Comparison of ENCODE assay signal across 8 mouse cellular contexts in genomic region chr1:192069971-192070591, GRCm38 (mm10). TPM values are rescaled to one million over a fixed set of nuclear protein-coding genes. Genes with fewer than 3 reads are reported as not detected.
DNase-seq lines count a peak whose midpoint lies in the region; ATAC-seq and TF ChIP-seq lines count a peak whose summit lies in the region.

No protein-coding gene starts in this region.

- no peaks in the 10 kb centered on the region for H3K9me3 ChIP-seq in kidney, postnatal 0 days (replicated peaks; ENCODE audit: low read length)

- H3K36me3 ChIP-seq in kidney, postnatal 0 days (ENCODE audit: insufficient read depth, low read length), result peaks cover 24% of the 10 kb centered on the region; the same call in 1 of the 2 replicates

- H3K4me3 ChIP-seq in layer of hippocampus, adult 2 months, result peak overlapping the region; percentile 10; the same call in 1 of the 2 replicates
- peak overlapping the region; percentile 12; the same call in 1 of the 2 replicates for H3K4me3 ChIP-seq in bone marrow macrophage, adult 2 months (ENCODE audit: insufficient read depth, low read length)
- H3K4me3 ChIP-seq in kidney, postnatal 0 days (replicated peaks; ENCODE audit: low read depth, low read length), result peak overlapping the region; percentile 11; the same call in 1 of the 2 replicates

- H3K9ac ChIP-seq in kidney, postnatal 0 days (ENCODE audit: low read depth, low read length), result peak overlapping the region; percentile 42; the same call in 1 of the 2 replicates

- DNase-seq in layer of hippocampus, adult 2 months (ENCODE audit: low spot score in 2 of 2), result peak; percentile 20 to 23
- DNase-seq in layer of hippocampus, adult 9-11 months, result no peak
- peak; percentile 69 for DNase-seq in kidney, postnatal 0 days (ENCODE audit: low spot score)
- no peak for DNase-seq in thymus, postnatal 25 days
- no peak for DNase-seq in embryo, embryonic 10 days (ENCODE audit: low spot score)

- H3K27me3 ChIP-seq in kidney, postnatal 0 days (ENCODE audit: insufficient read depth, low read length), result no peaks in the 10 kb centered on the region

- TF ChIP-seq POLR2A in bone marrow macrophage, adult 2 months (IDR thresholded peaks at IDR 0.05; ENCODE audit: borderline replicate concordance, low read depth, low read length), result no peak

- no peak overlapping the region for H3K27ac ChIP-seq in layer of hippocampus, adult 2 months
- 0 out of 2 replicates have a peak overlapping the region, but pooled peaks have one; percentile 10 for H3K27ac ChIP-seq in bone marrow macrophage, adult 2 months (ENCODE audit: insufficient read depth, low read depth, low read length)
- H3K27ac ChIP-seq in kidney, postnatal 0 days, result peak overlapping the region; percentile 83

- H3K4me1 ChIP-seq in bone marrow macrophage, adult 2 months (ENCODE audit: control insufficient read depth, insufficient read depth, low read length), result peaks cover 16% of the 10 kb centered on the region
- peaks cover 14% of the 10 kb centered on the region for H3K4me1 ChIP-seq in kidney, postnatal 0 days (replicated peaks; ENCODE audit: insufficient read depth, low read length)

- no peak for TF ChIP-seq CTCF in layer of hippocampus, adult 2 months (conservative IDR thresholded peaks at IDR 0.05)
- TF ChIP-seq CTCF in bone marrow macrophage, adult 2 months (IDR thresholded peaks at IDR 0.05; ENCODE audit: low read depth, low read length), result no peak
- no peak for TF ChIP-seq CTCF in kidney, postnatal 0 days (IDR thresholded peaks at IDR 0.05; ENCODE audit: low read depth)

- H3K4me2 ChIP-seq in kidney, postnatal 0 days (ENCODE audit: low read length), result peak overlapping the region; percentile 50

- ATAC-seq in granulocyte monocyte progenitor cell, adult 5-6 weeks (replicated peaks; ENCODE audit: poor library complexity, severe bottlenecking), result peak; percentile 80
- peak; percentile 67; the same call in 1 of the 2 replicates for ATAC-seq in kidney, postnatal 0 days (replicated peaks; ENCODE audit: low FRiP score, low read depth)
- peak; percentile 46 for ATAC-seq in megakaryocyte-erythroid progenitor cell, adult 5-6 weeks (replicated peaks; ENCODE audit: low FRiP score, low TSS enrichment, poor library complexity, severe bottlenecking)

- 9% methylated on average over 13 of the region's 13 CpGs for WGBS in kidney, postnatal 0 days

RNA-seq across cellular contexts. Expression of gene Traf5, which starts 22.3 kb away (rescaled TPM):
- 1 to 10 TPM; 2.0 to 2.7 TPM for total RNA-seq in layer of hippocampus, adult 2 months (2021)
- polyA plus RNA-seq in bone marrow macrophage, adult 2 months (2012; ENCODE audit: insufficient read depth, insufficient read length, missing spikeins), result 27.2 and 29.8 TPM in 2 replicates
- total RNA-seq in granulocyte monocyte progenitor cell, adult 5-6 weeks (2014; fragmentation: Nextera tagmentation), result 4.8 and 6.2 TPM in 2 replicates
- 2.7 and 4.9 TPM in 2 replicates for total RNA-seq in granulocyte monocyte progenitor cell, adult 5-6 weeks (2017)
- 17.9 and 19.6 TPM in 2 replicates for polyA plus RNA-seq in kidney, postnatal 0 days (2015; fragmentation: Nextera tagmentation; extraction: Ambion mirVana)
- total RNA-seq in megakaryocyte-erythroid progenitor cell, adult 5-6 weeks (2014; fragmentation: Nextera tagmentation), result 3.8 and 8.5 TPM in 2 replicates
- total RNA-seq in megakaryocyte-erythroid progenitor cell, adult 5-6 weeks (2017), result 2.8 and 5.7 TPM in 2 replicates

Comparison
In these comparisons a context has a peak if more than half of its experiments do, and no peak if none do; other contexts are left out.
1. DNase-seq: peak in layer of hippocampus, adult 2 months (2 of 2) and kidney, postnatal 0 days (single experiment); none in layer of hippocampus, adult 9-11 months (single experiment), thymus, postnatal 25 days (single experiment) and embryo, embryonic 10 days (single experiment).
2. Peak in every context shown above with its lines, with median percentiles within 50 percentile points of each other: H3K4me3 ChIP-seq and ATAC-seq.